Mouse (Mus musculus) retina, embryonic 14.5 days (tissue): ENCODE data around the gene Eif5a.
"Not testable (repeated sequence)": the region's sequence is repeated elsewhere in the genome, so short reads cannot be mapped to it uniquely, and the experiment has no call there.

Source experiments
- DNase-seq: peaks from one replicate; pipeline ENCODE4 v3.0.0-alpha.2; 2015; ENCODE audit warnings: low spot score

The Eif5a gene

DNA sequence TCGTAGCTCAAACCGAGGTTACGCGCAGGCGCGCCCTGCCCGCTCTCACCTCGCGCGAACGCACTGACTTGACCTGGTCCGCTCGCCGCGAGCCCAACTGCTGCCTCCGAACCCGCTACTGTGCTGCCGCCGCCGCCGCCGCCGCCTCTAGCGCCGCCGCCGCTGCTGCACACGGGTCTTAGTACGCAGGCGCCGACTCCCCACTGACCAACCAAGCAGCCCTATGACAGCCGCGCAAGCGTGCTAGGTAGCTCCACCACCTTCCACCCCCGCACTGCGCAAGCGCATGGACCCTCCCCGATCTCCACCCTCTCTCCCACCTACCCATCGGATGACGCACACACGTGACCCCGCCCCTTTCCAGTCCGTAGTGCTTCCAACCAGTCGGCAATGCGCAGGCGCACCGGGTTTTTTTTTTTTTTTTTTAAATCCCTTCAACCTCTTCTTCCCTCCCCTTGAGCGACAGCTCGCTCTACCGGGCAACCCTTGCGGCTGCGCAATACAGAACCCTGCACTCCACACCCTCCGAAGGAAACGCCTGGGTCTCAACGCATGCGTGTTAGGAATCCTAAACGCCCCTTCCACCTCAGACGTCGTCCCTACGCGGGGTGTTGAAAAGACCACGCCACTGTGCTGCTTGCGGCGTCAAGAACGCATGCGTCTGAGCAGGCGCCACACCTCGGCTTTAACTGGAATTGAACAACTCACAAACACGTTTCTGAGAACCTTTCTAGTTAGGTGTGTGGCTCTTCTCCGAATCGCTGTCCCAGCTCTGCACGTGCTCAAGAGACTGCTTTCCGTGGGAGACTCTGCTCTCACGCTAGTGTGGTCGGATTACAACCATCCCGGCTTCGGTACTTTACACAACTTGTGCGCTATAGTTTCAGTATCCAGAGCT lies at the start of gene Eif5a:
Gene Eif5a, minus strand, starts transcription at position 845 of the 898 bp plus-strand sequence.
- DNase-seq: peak; percentile 100

- no peak for DNase-seq
Measured at GRCm38 (mm10) chr11:69970775-69971174, 49.0 kb upstream of the Eif5a start.

- DNase-seq: no peak
Measured at GRCm38 (mm10) chr11:69970222-69970621, 48.5 kb upstream of the Eif5a start.

- DNase-seq: no peak
Measured at GRCm38 (mm10) chr11:69968793-69969192, 47.0 kb upstream of the Eif5a start.

DNA sequence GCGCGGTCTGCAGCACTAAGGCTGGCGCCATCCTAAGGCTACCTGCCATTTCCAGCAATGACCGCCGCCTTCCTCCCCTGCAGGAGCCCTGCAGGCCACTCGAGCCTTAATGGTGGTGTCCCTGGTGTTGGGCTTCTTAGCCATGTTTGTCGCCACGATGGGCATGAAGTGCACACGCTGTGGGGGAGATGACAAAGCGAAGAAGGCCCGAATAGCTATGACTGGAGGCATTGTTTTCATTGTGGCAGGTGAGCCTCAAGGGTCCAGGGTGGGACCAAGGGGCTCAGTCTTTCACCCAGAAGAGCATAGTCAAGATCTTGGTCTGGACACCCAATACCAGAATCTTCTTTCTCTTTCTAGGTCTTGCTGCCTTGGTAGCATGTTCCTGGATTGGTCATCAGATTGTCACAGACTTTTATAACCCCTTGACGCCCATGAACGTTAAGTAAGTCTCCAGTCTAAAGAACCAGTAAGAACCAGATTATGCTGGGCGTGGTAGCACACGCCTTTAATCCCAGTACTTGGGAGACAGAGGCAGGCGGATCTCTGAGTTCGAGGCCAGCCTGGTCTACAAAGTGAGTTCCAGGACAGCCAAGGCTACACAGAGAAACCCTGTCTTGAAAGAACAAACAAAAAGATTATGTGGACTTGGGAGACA lies 45.2 kb upstream of the Eif5a start:
- no peak for DNase-seq

GRCm38 (mm10) chr11:69966006-69966859 lies 44.5 kb upstream of the Eif5a start:
- peak; percentile 30 for DNase-seq

DNA sequence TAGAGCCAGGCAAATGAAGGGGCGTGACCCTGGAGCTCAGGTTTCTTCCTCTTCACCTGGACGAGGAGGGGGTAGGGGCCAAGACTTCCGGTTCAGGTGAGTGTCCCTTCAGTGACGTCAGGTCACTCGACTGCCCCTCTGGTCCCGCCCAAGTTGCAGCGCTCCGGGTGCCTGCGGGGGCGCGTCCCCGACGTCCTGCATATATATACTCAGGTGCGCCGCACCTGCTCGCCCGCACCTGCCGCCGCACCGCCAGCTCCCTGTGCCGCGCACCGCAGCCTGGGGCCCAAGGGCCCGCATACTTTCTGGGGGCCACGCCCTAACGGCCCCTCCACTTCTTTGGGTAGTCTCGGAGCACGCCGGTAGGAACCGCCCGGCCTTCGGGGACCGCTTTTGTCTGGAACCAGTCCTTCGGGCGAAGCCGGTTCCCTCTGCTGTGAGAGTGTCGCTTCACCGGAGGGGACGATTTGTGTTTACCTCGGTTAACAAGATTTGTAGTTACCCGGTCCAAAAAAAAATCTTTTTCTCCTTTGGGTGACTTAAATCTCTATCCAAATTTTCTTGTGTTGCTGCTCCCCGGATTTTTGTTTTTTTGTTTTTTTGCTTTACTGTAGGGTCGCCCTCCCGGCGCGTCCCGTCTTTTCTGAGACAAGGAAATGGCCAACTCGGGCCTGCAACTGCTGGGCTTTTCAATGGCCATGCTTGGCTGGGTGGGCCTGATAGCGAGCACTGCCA lies 43.7 kb upstream of the Eif5a start:
- DNase-seq: peak; percentile 22

DNA sequence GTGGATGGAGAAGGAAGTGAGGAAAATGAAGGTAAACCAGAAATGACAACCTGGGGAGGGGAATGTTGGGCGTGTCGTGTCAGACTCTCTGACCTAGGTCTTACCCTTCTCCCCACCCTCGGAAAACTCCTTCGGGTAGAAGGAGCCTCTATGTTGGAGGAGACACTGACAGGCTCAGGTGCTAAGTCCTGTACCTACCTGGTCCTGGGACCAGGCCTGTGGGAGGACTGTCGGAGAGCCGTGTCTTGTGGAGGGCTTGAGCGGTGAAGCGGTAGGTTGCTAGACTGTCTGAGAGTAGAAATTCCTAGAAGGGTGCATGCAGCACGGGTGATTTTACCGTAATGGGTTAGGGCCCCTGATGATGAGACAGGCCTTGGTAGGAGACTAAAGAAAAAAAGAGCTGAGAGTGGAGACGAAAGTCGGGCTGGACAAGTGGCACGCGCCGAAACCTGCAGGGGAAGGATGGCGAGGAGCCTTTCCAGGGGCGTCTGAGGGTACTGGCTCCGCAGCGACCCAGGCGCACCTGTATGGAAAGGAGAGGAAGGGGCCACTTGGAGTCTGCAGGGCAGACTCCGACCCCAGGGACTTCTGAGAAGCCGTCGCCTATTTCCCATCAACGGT lies 43.0 kb upstream of the Eif5a start, which contains the start of gene Cldn7:
Gene Cldn7, plus strand, starts transcription at position 130 of the 621 bp plus-strand sequence.
- DNase-seq: no peak

DNA sequence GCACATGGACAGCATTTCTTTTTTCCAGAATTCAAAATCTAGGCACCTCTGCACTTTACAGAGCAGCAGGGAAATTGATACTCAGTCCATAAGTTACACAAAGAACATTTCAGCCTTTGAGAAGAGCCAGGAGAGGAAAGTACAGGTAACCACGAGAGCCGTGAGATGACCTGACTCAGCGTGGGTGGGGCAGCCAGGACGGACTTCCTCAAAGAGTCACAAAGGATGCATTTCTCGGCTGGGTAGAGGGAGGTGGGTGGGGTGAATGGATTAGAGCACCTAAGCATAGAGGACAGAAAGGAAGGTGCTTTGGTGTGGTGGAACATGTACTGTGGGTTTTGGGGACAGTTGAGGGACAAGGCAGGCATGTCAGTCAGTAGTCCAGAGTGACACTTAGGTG lies 40.1 kb upstream of the Eif5a start:
- DNase-seq: no peak

DNA sequence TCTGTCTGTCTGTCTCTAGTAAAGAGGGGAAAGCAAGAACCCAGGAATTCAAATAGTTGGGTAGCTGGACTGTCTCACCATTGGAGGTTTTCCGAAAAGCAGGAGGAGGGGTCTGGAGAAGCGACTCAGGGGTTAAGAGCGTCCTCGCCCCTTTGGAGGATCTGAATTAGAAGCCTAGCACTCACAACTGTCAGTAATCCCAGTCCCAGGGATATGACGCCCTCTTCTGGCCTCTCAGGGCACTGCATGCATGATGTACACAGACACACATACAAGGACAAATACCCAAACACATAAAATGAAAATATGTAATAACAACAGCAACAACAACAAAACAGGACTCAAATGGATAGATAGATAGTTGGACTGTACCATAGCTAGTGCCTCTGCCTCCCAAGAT lies 38.9 kb upstream of the Eif5a start:
- no peak for DNase-seq

- DNase-seq: no peak
Measured at GRCm38 (mm10) chr11:69956218-69956617, 34.5 kb upstream of the Eif5a start.

- not testable (repeated sequence) for DNase-seq
Measured at GRCm38 (mm10) chr11:69955618-69956017, 33.9 kb upstream of the Eif5a start.

GRCm38 (mm10) chr11:69953267-69953915 lies 31.6 kb upstream of the Eif5a start:
- DNase-seq: no peak

- no peak for DNase-seq
Measured at GRCm38 (mm10) chr11:69952274-69952673, 30.5 kb upstream of the Eif5a start.

DNA sequence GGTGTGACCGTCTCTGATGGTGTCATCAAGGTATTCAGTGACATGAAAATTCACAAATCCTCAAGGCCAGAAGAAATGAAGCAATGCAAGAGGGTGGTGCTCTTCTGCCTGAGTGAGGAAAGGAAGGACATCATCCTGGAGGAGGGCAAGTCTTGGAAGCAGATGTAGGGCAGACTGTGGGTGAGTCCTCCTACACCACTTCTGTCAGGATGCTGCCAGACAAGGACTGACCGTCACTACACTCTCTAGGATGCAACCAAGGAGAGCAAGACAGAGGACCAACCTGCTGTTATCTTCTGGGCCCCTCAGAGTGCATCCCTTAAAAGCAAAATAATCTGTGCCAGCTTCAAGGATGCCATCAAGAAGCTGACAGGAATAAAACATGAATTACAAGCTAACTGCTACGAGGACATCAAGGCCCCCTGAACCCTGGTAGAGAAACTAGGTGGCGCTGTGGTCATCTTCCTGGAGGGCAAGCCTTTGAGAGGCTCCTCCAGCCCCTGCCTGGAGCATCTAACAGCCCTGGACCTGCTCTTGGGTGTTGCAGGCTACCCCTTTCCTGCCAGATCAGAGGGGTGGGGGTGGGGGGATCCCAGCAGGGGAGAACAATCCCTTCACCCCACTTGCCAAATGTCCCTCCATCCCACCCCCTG lies 29.2 kb upstream of the Eif5a start:
- peak; percentile 61 for DNase-seq

DNA sequence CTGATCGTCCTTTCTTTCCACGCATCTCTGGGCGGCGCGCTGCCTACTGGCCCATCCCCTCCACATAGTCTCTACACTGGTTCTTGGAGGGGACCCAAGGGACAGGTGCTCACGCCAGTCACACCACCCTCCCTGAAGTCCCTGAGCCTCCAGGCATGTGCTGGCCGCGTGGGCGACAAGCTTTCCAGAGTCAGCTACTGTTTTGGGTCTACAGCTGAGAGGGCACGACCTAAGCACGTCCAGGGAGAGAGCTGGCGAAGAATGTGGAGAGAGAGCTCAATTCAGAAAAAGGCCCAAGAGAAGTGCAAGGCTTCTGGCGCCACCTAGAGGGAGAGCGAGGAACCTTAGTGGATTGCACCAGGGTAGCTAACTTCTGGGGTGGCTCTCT lies 27.0 kb upstream of the Eif5a start:
- peak; percentile 96 for DNase-seq

GRCm38 (mm10) chr11:69948066-69948762 lies 26.5 kb upstream of the Eif5a start, which contains the start of gene Slc2a4:
Gene Slc2a4 (minus strand): TSS chr11:69948188.
- peak; percentile 96 for DNase-seq

GRCm38 (mm10) chr11:69947337-69948065 lies 25.7 kb upstream of the Eif5a start:
- no peak for DNase-seq
